Mouse (Mus musculus): ENCODE results near the gene Chrnb4.
A peak's percentile ranks its signal among the peaks of the same experiment; 100 is the strongest.

Gene Chrnb4

GRCm38 (mm10) chr9:55023326-55023725 lies 25.3 kb downstream of the Chrnb4 start:
- DNase-seq (ENCODE audit: low spot score), result no peak

GRCm38 (mm10) chr9:55016926-55017325 lies 31.7 kb downstream of the Chrnb4 start:
- no peak for DNase-seq (ENCODE audit: low spot score)

- peak; percentile 30 for DNase-seq (ENCODE audit: low spot score)
These were observed 37.8 kb downstream of the Chrnb4 start for GRCm38 (mm10) chr9:55010588-55011350.

- DNase-seq (ENCODE audit: low spot score), result no peak
These were observed 38.9 kb downstream of the Chrnb4 start for GRCm38 (mm10) chr9:55009692-55010091.

DNA sequence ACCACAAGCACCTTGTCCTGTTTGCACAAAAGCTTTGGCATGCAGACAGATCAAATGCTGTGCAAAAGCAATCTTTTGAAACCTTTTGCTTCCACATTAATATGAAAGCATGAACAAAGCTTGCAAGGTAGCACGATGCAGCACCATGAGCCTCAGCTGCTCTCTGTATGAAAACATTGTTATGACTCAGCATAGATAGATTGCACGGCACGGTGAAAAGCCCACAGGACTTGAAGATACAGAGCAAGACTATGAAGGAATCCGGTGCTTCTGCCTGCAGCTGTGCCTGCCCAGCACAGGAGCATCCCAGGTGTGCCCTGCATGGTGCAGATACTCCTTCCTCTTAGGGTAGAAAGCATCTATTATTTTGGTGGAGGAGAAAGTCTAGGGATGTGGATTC lies 45.0 kb downstream of the Chrnb4 start:
- no peak for DNase-seq (ENCODE audit: low spot score)

GRCm38 (mm10) chr9:54995645-54996044 lies 52.9 kb downstream of the Chrnb4 start:
- DNase-seq (ENCODE audit: low spot score), result no peak

DNA sequence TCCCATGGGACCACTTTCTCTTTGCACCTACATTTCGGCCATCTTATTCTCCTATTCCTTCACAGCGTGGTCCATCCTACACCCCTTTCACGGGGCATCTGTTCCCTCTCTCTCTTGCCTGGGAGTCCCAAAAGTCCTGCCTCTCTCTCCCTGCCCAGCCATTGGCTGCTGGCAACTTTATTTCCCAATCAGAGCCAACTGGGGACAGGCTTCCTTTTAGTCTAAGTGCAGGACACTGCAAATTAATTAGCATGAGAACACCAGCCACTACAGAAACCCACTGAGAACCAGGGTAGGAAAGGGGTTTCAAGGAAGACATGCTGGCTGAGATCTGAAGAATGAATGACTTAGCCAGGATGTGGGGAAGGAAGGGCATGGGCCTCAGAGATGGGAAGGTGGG lies 54.2 kb downstream of the Chrnb4 start:
- DNase-seq (ENCODE audit: low spot score), result no peak

- DNase-seq (ENCODE audit: low spot score), result no peak
These were observed 58.2 kb downstream of the Chrnb4 start for GRCm38 (mm10) chr9:54990362-54990761.

DNA sequence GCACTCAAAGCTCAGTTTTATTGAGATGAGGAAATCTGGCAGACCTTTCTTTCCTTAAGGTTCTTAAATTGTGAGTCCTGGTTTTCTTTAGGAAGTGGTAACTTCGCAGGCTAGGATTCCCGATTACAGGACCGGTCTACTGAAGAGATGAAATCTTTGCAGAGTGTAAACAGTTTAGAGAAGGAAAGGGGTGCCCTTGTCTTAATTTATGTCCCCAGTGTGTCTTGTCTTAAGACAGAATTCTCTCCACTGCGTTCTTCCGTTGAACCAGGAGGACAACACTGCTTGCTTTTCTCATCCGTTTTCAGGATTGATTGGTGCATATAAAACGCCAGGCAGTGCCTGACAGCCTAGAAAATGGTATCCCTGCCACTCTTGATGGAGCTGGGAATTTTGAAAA lies 66.2 kb downstream of the Chrnb4 start:
- DNase-seq (ENCODE audit: low spot score), result peak; percentile 31

- peak; percentile 75 for DNase-seq (ENCODE audit: low spot score)
These were observed 67.0 kb downstream of the Chrnb4 start for GRCm38 (mm10) chr9:54981291-54982191.

- DNase-seq (ENCODE audit: low spot score), result no peak
These were observed 67.9 kb downstream of the Chrnb4 start, which contains the start of gene Chrna5 for GRCm38 (mm10) chr9:54980674-54981073. TSS of gene Chrna5 (plus strand) at chr9:54980880.
